In the genomic region with DNA sequence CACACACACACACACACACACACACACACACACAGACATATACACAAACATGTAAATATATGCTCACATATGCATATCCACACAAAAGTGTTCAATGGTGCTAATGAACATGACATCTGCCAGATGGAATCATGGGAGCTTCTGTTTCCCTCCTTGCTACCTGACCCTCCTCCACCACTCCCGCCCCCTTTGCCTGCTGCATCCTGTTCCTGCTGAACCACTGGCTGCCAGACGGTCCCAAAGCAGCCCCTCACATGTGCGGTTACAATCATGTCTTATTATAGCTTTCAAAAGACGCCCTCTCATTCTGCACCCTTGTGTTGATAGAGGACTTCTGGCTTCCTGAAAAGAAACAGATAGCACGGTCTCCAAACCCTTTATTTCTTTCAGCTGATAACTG, we compare ENCODE assay signal across 12 mouse cellular contexts.
DNase-seq lines count a peak whose midpoint lies in the region; ATAC-seq and TF ChIP-seq lines count a peak whose summit lies in the region.
"Had no signal": no experiment of that assay in that cellular context is flagged by ENCODE, and none has a peak within 500 bp of the region (broad histone marks: within the 10 kb centered on the region; RNA-seq: fewer than 3 reads in every experiment).

No protein-coding gene starts in this region.

- ATAC-seq in heart, embryonic 15.5 days (replicated peaks; ENCODE audit: insufficient number of reproducible peaks, insufficient read depth, low FRiP score, low read depth), result peak; percentile 35; the same call in 1 of the 2 replicates
- ATAC-seq in midbrain, postnatal 0 days (ENCODE audit: low FRiP score), result no peak
- ATAC-seq in megakaryocyte-erythroid progenitor cell, adult 5-6 weeks (replicated peaks; ENCODE audit: low FRiP score, low TSS enrichment, poor library complexity, severe bottlenecking), result no peak

- 0 out of 2 replicates have a peak overlapping the region, but pooled peaks have one; percentile 1 for H3K4me3 ChIP-seq in heart, embryonic 15.5 days
- H3K4me3 ChIP-seq in midbrain, postnatal 0 days (ENCODE audit: low read depth, low read length), result no peak overlapping the region

- H3K36me3 ChIP-seq in heart, embryonic 15.5 days, result no peaks in the 10 kb centered on the region
- H3K36me3 ChIP-seq in midbrain, postnatal 0 days (ENCODE audit: insufficient read depth, low read length), result no peaks in the 10 kb centered on the region

- no peaks in the 10 kb centered on the region for H3K27me3 ChIP-seq in heart, embryonic 15.5 days
- H3K27me3 ChIP-seq in midbrain, postnatal 0 days (ENCODE audit: insufficient read depth, low read length), result no peaks in the 10 kb centered on the region

- no peak for DNase-seq in heart, adult 18-20 months
- peak; percentile 4 for DNase-seq in retina, postnatal 1 day
- DNase-seq in retina, embryonic 14.5 days (ENCODE audit: low spot score), result no peak
- DNase-seq in frontal cortex, postnatal 36 days (ENCODE audit: low spot score in 2 of 2), result peak; percentile 31 to 36
- no peak for DNase-seq in midbrain, postnatal 0 days (ENCODE audit: low spot score)
- no peak for DNase-seq in MN1 (ENCODE audit: low spot score)
- DNase-seq: adrenal gland, adult 2 months; cerebellum, postnatal 25 days; gastrocnemius, postnatal 25 days; kidney, postnatal 14 days had no signal

- H3K9ac ChIP-seq in heart, embryonic 15.5 days, result no peak overlapping the region
- H3K9ac ChIP-seq in midbrain, postnatal 0 days (replicated peaks; ENCODE audit: low read length, poor library complexity, severe bottlenecking), result no peak overlapping the region

- no peak overlapping the region for H3K27ac ChIP-seq in heart, embryonic 15.5 days
- no peak overlapping the region for H3K27ac ChIP-seq in midbrain, postnatal 0 days (ENCODE audit: low read depth, low read length)

- no peaks in the 10 kb centered on the region for H3K9me3 ChIP-seq in heart, embryonic 15.5 days (replicated peaks)
- no peaks in the 10 kb centered on the region for H3K9me3 ChIP-seq in midbrain, postnatal 0 days (ENCODE audit: low read length)

- peaks cover 6% of the 10 kb centered on the region for H3K4me1 ChIP-seq in heart, embryonic 15.5 days (replicated peaks)
- no peaks in the 10 kb centered on the region for H3K4me1 ChIP-seq in midbrain, postnatal 0 days (ENCODE audit: insufficient read depth, low read length)

- WGBS in heart, embryonic 15.5 days, result 12% methylated on average over 5 of the region's 5 CpGs
- WGBS in midbrain, postnatal 0 days, result 46% methylated on average over 5 of the region's 5 CpGs

- H3K4me2 ChIP-seq in heart, embryonic 15.5 days, result peak overlapping the region; percentile 47
- H3K4me2 ChIP-seq in midbrain, postnatal 0 days (ENCODE audit: low read depth, low read length, poor library complexity, severe bottlenecking), result 0 out of 2 replicates have a peak overlapping the region, but pooled peaks have one; percentile 16

- no peak for TF ChIP-seq CTCF in midbrain, postnatal 0 days (IDR thresholded peaks at IDR 0.05)

Comparison
In these comparisons a context has a peak if more than half of its experiments do, and no peak if none do; other contexts are left out.
1. DNase-seq: peak in retina, postnatal 1 day (single experiment) and frontal cortex, postnatal 36 days (2 of 2); none in heart, adult 18-20 months (0 of 2), retina, embryonic 14.5 days (single experiment), midbrain, postnatal 0 days (single experiment) and MN1 (single experiment).